Mouse (Mus musculus): ENCODE results near the gene Tsen2. TPM values are rescaled to one million over a fixed set of nuclear protein-coding genes. Genes with fewer than 3 reads are reported as not detected.

Tsen2 gene
- polyA plus RNA-seq, 1 experiment from 2014 or later, result 35.0 TPM

GRCm38 (mm10) chr6:115546276-115546675 lies 1.8 kb downstream of the Tsen2 start:
- no peaks in the 10 kb centered on the region for H3K27me3 ChIP-seq
- no peak for ATAC-seq
- no peak overlapping the region for H3K4me3 ChIP-seq
- H3K9me3 ChIP-seq (replicated peaks), result no peaks in the 10 kb centered on the region
- WGBS, result 87% methylated on average over 5 of the region's 5 CpGs
- no peak overlapping the region for H3K9ac ChIP-seq
- H3K27ac ChIP-seq, result no peak overlapping the region
- H3K36me3 ChIP-seq (ENCODE audit: poor library complexity, severe bottlenecking), result peaks cover 33% of the 10 kb centered on the region
- H3K4me2 ChIP-seq, result no peak overlapping the region
- peaks cover 12% of the 10 kb centered on the region; the same call in 1 of the 2 replicates for H3K4me1 ChIP-seq

GRCm38 (mm10) chr6:115555485-115555884 lies 11.0 kb downstream of the Tsen2 start:
- no peak for ATAC-seq
- H3K9me3 ChIP-seq (replicated peaks), result no peaks in the 10 kb centered on the region
- no peak overlapping the region for H3K27ac ChIP-seq
- H3K4me3 ChIP-seq, result no peak overlapping the region
- WGBS, result 80% methylated on average over 5 of the region's 5 CpGs
- H3K27me3 ChIP-seq, result no peaks in the 10 kb centered on the region
- no peak overlapping the region for H3K9ac ChIP-seq
- H3K36me3 ChIP-seq (ENCODE audit: poor library complexity, severe bottlenecking), result peaks cover 80% of the 10 kb centered on the region
- H3K4me1 ChIP-seq, result no peaks in the 10 kb centered on the region
- H3K4me2 ChIP-seq, result no peak overlapping the region

GRCm38 (mm10) chr6:115558176-115558575 lies 13.7 kb downstream of the Tsen2 start:
- no peak overlapping the region for H3K27ac ChIP-seq
- no peak overlapping the region for H3K4me3 ChIP-seq
- H3K9me3 ChIP-seq (replicated peaks), result no peaks in the 10 kb centered on the region
- ATAC-seq, result no peak
- no peak overlapping the region for H3K4me2 ChIP-seq
- H3K27me3 ChIP-seq, result no peaks in the 10 kb centered on the region
- no peaks in the 10 kb centered on the region for H3K4me1 ChIP-seq
- no peak overlapping the region for H3K9ac ChIP-seq
- WGBS, result 95% methylated on average over 2 of the region's 2 CpGs
- peaks cover 81% of the 10 kb centered on the region for H3K36me3 ChIP-seq (ENCODE audit: poor library complexity, severe bottlenecking)

GRCm38 (mm10) chr6:115559651-115560632 lies 15.5 kb downstream of the Tsen2 start:
- ATAC-seq, result no peak
- peaks cover 80% of the 10 kb centered on the region for H3K36me3 ChIP-seq (ENCODE audit: poor library complexity, severe bottlenecking)

GRCm38 (mm10) chr6:115565479-115566045 lies 21.1 kb downstream of the Tsen2 start:
- no peak overlapping the region for H3K27ac ChIP-seq
- H3K36me3 ChIP-seq (ENCODE audit: poor library complexity, severe bottlenecking), result peaks cover 95% of the 10 kb centered on the region
- WGBS, result 93% methylated on average over 6 of the region's 6 CpGs
- H3K9ac ChIP-seq, result no peak overlapping the region
- H3K4me2 ChIP-seq, result no peak overlapping the region
- H3K4me1 ChIP-seq, result no peaks in the 10 kb centered on the region
- no peaks in the 10 kb centered on the region for H3K27me3 ChIP-seq
- H3K4me3 ChIP-seq, result no peak overlapping the region
- ATAC-seq, result no peak
- no peaks in the 10 kb centered on the region for H3K9me3 ChIP-seq (replicated peaks)

More at GRCm38 (mm10) chr6:115559651-115560632, 15.5 kb downstream of the Tsen2 start:
- no peak overlapping the region for H3K27ac ChIP-seq
- no peaks in the 10 kb centered on the region for H3K9me3 ChIP-seq (replicated peaks)
- H3K27me3 ChIP-seq, result no peaks in the 10 kb centered on the region
- H3K4me1 ChIP-seq, result no peaks in the 10 kb centered on the region
- H3K4me3 ChIP-seq, result no peak overlapping the region
- 89% methylated on average over 21 of the region's 21 CpGs for WGBS
- H3K4me2 ChIP-seq, result no peak overlapping the region
- H3K9ac ChIP-seq, result no peak overlapping the region

GRCm38 (mm10) chr6:115574171-115574570 lies 29.7 kb downstream of the Tsen2 start:
- H3K27ac ChIP-seq, result no peak overlapping the region
- 93% methylated on average over 7 of the region's 7 CpGs for WGBS
- ATAC-seq, result no peak
- no peak overlapping the region for H3K4me2 ChIP-seq
- H3K9ac ChIP-seq, result no peak overlapping the region
- no peaks in the 10 kb centered on the region for H3K9me3 ChIP-seq (replicated peaks)
- no peak overlapping the region for H3K4me3 ChIP-seq
- H3K27me3 ChIP-seq, result no peaks in the 10 kb centered on the region
- H3K36me3 ChIP-seq (ENCODE audit: poor library complexity, severe bottlenecking), result peaks cover 90% of the 10 kb centered on the region
- H3K4me1 ChIP-seq, result no peaks in the 10 kb centered on the region

- no peak overlapping the region for H3K4me2 ChIP-seq
- WGBS, result 89% methylated on average over 5 of the region's 5 CpGs
- H3K36me3 ChIP-seq (ENCODE audit: poor library complexity, severe bottlenecking), result peaks cover 90% of the 10 kb centered on the region
These were observed 32.9 kb downstream of the Tsen2 start for GRCm38 (mm10) chr6:115577407-115577806.

GRCm38 (mm10) chr6:115577941-115578340 lies 33.5 kb downstream of the Tsen2 start:
- Histone ChIP-seq H3K27me3 (no peaks in the 10 kb centered on the region), H3K9ac (no peak overlapping the region), H3K27ac (no peak overlapping the region), H3K36me3 (ENCODE audit: poor library complexity, severe bottlenecking) (peaks cover 84% of the 10 kb centered on the region), H3K4me1 (no peaks in the 10 kb centered on the region), H3K9me3 (replicated peaks) (no peaks in the 10 kb centered on the region), H3K4me3 (no peak overlapping the region), H3K4me2 (no peak overlapping the region)
- WGBS, result 87% methylated on average over 9 of the region's 9 CpGs
- no peak for ATAC-seq

More at GRCm38 (mm10) chr6:115577407-115577806, 32.9 kb downstream of the Tsen2 start:
- no peaks in the 10 kb centered on the region for H3K4me1 ChIP-seq
- H3K4me3 ChIP-seq, result no peak overlapping the region
- no peak overlapping the region for H3K27ac ChIP-seq
- no peak overlapping the region for H3K9ac ChIP-seq
- H3K27me3 ChIP-seq, result no peaks in the 10 kb centered on the region
- ATAC-seq, result no peak
- no peaks in the 10 kb centered on the region for H3K9me3 ChIP-seq (replicated peaks)

GRCm38 (mm10) chr6:115580810-115581209 lies 36.3 kb downstream of the Tsen2 start:
- no peak for ATAC-seq
- Histone ChIP-seq H3K4me2 (no peak overlapping the region), H3K4me1 (no peaks in the 10 kb centered on the region), H3K27me3 (no peaks in the 10 kb centered on the region), H3K36me3 (ENCODE audit: poor library complexity, severe bottlenecking) (peaks cover 58% of the 10 kb centered on the region), H3K27ac (no peak overlapping the region), H3K4me3 (no peak overlapping the region), H3K9me3 (replicated peaks) (no peaks in the 10 kb centered on the region), H3K9ac (no peak overlapping the region)
- WGBS, result 91% methylated on average over 3 of the region's 3 CpGs

- no peak for ATAC-seq
- Histone ChIP-seq H3K9me3 (replicated peaks) (no peaks in the 10 kb centered on the region), H3K9ac (no peak overlapping the region), H3K4me1 (no peaks in the 10 kb centered on the region), H3K27me3 (no peaks in the 10 kb centered on the region), H3K36me3 (ENCODE audit: poor library complexity, severe bottlenecking) (peaks cover 41% of the 10 kb centered on the region), H3K4me3 (no peak overlapping the region), H3K4me2 (no peak overlapping the region), H3K27ac (no peak overlapping the region)
- 84% methylated on average over 10 of the region's 10 CpGs for WGBS
These were observed 38.1 kb downstream of the Tsen2 start for GRCm38 (mm10) chr6:115582328-115583115.

- no peak overlapping the region for H3K9ac ChIP-seq
- WGBS, result 82% methylated on average over 6 of the region's 6 CpGs
- H3K4me3 ChIP-seq, result no peak overlapping the region
- H3K4me1 ChIP-seq, result no peaks in the 10 kb centered on the region
- no peak for ATAC-seq
- H3K27me3 ChIP-seq, result no peaks in the 10 kb centered on the region
- H3K36me3 ChIP-seq (ENCODE audit: poor library complexity, severe bottlenecking), result peaks cover 30% of the 10 kb centered on the region
- no peak overlapping the region for H3K4me2 ChIP-seq
- no peak overlapping the region for H3K27ac ChIP-seq
- no peaks in the 10 kb centered on the region for H3K9me3 ChIP-seq (replicated peaks)
These were observed 39.1 kb downstream of the Tsen2 start for GRCm38 (mm10) chr6:115583430-115584125.
